Mouse (Mus musculus) neutrophil, adult 5-6 weeks (primary cell): ENCODE measurements around the gene Ces2b. TPM values are rescaled to one million over a fixed set of nuclear protein-coding genes. Genes with fewer than 3 reads are reported as not detected.

ENCODE experiments used
- total RNA-seq: library from RNA; stranded (forward); fragments of 200-1000 nt; gene quantifications from 2 replicates; pipeline ENCODE4 v1.2.3, GENCODE M21; 2017

Gene Ces2b
- total RNA-seq, 1 experiment from 2014 or later, result not detected

Other genes starting within 250 kb of the Ces2b start
- 6.0 and 6.5 TPM in 2 replicates for gene Pdp2, start 240.1 kb upstream of the Ces2b start, total RNA-seq
- gene Cdh16, start 207.2 kb upstream of the Ces2b start, total RNA-seq, result 2.0 TPM in 1 of 2 replicates, not detected in the other
- gene Rrad, start 200.2 kb upstream of the Ces2b start, total RNA-seq, result 13.0 and 20.0 TPM in 2 replicates
- 21.1 and 22.6 TPM in 2 replicates for gene Ciao2b, start 189.6 kb upstream of the Ces2b start, total RNA-seq
- gene Ces2a, start 97.6 kb upstream of the Ces2b start, total RNA-seq, result not detected in 2 replicates
- not detected in 2 replicates for gene Ces2c, start 15.5 kb downstream of the Ces2b start, total RNA-seq
- gene Ces2e, start 94.7 kb downstream of the Ces2b start, total RNA-seq, result not detected in 2 replicates
- gene Ces2f, start 115.8 kb downstream of the Ces2b start, total RNA-seq, result 0.86 and 1.5 TPM in 2 replicates
- not detected in 2 replicates for gene Ces2g, start 130.1 kb downstream of the Ces2b start, total RNA-seq
- not detected in 2 replicates for gene Ces2h, start 169.3 kb downstream of the Ces2b start, total RNA-seq
- not detected in 2 replicates for gene Ces3a, start 217.0 kb downstream of the Ces2b start, total RNA-seq